Mouse (Mus musculus) ES-E14 (cell line): ENCODE measurements at regions not wholly inside any gene's neighbourhood (a gene's known extent, or its start where the extent isn't known, plus 50 kb on each side); places are given as distances from the start of the nearest gene placed in this dataset.

Source experiments
- CHD2 ChIP-seq: IDR thresholded peaks from 2 replicates; pipeline ENCODE4 v1.6.1; 2014; ENCODE audit warnings: mild to moderate bottlenecking, low read depth, low read length, inconsistent platforms
- MAFK ChIP-seq: IDR thresholded peaks from 2 replicates; pipeline ENCODE4 v1.6.1; 2014; ENCODE audit warnings: mild to moderate bottlenecking, low read depth, low read length, inconsistent platforms; ENCODE audit not compliant: insufficient read depth
- ZC3H11A ChIP-seq: IDR thresholded peaks from 2 replicates; pipeline ENCODE4 v1.6.1; 2012; ENCODE audit warnings: low read depth, mild to moderate bottlenecking, inconsistent platforms, low read length, borderline replicate concordance
- ZNF384 ChIP-seq: IDR thresholded peaks from 2 replicates; pipeline ENCODE4 v1.6.1; 2012; ENCODE audit warnings: low read depth, low read length, inconsistent platforms

- 0 out of 2 replicates have a peak, but pooled peaks have one; percentile 26 for TF ChIP-seq ZNF384
- TF ChIP-seq MAFK: no peak
- TF ChIP-seq ZC3H11A: no peak
- TF ChIP-seq CHD2: no peak
Measured at GRCm38 (mm10) chr12:55939281-55940142, 103.4 kb downstream of the Brms1l start.
